Mouse (Mus musculus) forebrain, postnatal 0 days (tissue): ENCODE measurements around the gene Kctd14. TPM values are rescaled to one million over a fixed set of nuclear protein-coding genes. Genes with fewer than 3 reads are reported as not detected.

Experiments used
- ATAC-seq: fragments of 200-750 bp; cut with Nextera tagmentation; 2 replicates; pipeline ENCODE4 v1.8.0; 2017; ENCODE audit warnings: mild to moderate bottlenecking, moderate library complexity
- DNase-seq: peaks from one replicate; pipeline ENCODE4 v3.0.0-alpha.2; 2015
- H3K27ac ChIP-seq: fragments of 300-500 bp; sonication (generic); 2 replicates; pipeline ENCODE4 v1.5.1; 2014; ENCODE audit warnings: low read depth, mild to moderate bottlenecking, antibody characterized with exemption, low read length, moderate library complexity, mixed read lengths
- H3K27me3 ChIP-seq: fragments of 300-500 bp; sonication (generic); 2 replicates; pipeline ENCODE4 v1.6.1; 2014; ENCODE audit warnings: mild to moderate bottlenecking, low read length, mixed read lengths; ENCODE audit not compliant: insufficient read depth
- H3K36me3 ChIP-seq: fragments of 300-500 bp; sonication (generic); 2 replicates; pipeline ENCODE4 v1.6.1; 2014; ENCODE audit warnings: mild to moderate bottlenecking, moderate library complexity; ENCODE audit not compliant: insufficient read depth
- H3K4me1 ChIP-seq: fragments of 300-500 bp; sonication (generic); 2 replicates; pipeline ENCODE4 v1.6.1; 2014; ENCODE audit warnings: antibody characterized with exemption; ENCODE audit not compliant: insufficient read depth
- H3K4me2 ChIP-seq: fragments of 300-500 bp; sonication (generic); 2 replicates; pipeline ENCODE4 v1.6.1; 2014; ENCODE audit warnings: low read depth, mild to moderate bottlenecking, moderate library complexity
- H3K4me3 ChIP-seq: fragments of 300-500 bp; sonication (generic); 2 replicates; pipeline ENCODE4 v1.5.1; 2014; ENCODE audit warnings: low read depth, low read length, mixed read lengths
- H3K9ac ChIP-seq: fragments of 300-500 bp; sonication (generic); 2 replicates; pipeline ENCODE4 v1.6.1; 2014; ENCODE audit warnings: mild to moderate bottlenecking
- H3K9me3 ChIP-seq: fragments of 300-500 bp; sonication (generic); 2 replicates; pipeline ENCODE4 v1.6.1; 2016; ENCODE audit warnings: low read length
- CTCF ChIP-seq: sonication (generic); IDR thresholded peaks from 2 replicates; pipeline ENCODE4 v1.5.1; 2016; ENCODE audit warnings: antibody characterized with exemption, control low read depth, low read depth
- WGBS: fragments of 180-500 bp; shearing (Covaris S2); extraction: QIAGEN DNeasy Blood & Tissue Kit; methylation state at CpG from one replicate; pipeline ENCODE4 v1.1.7; 2014; 5-methylcytosine and 5-hydroxymethylcytosine counted together
- polyA plus RNA-seq: library from polyadenylated mRNA; unstranded; fragments of >200 nt; fragmentation: Nextera tagmentation; extraction: Ambion mirVana; gene quantifications from 2 replicates; pipeline ENCODE4 v1.2.1, GENCODE M21; 2015
- total RNA-seq: library from RNA; depleted of rRNA; stranded (reverse); fragments of >200 nt; gene quantifications from 2 replicates; pipeline ENCODE4 v1.2.3, GENCODE M21; 2014; rRNA removed

The Kctd14 gene
- total and polyA plus RNA-seq, 2 experiments from 2014 or later, result 0.05 to 1.8 TPM

GRCm38 (mm10) chr7:97492420-97492819 lies 41.3 kb downstream of the Kctd14 start:
- H3K4me2 ChIP-seq, result no peak overlapping the region
- DNase-seq, result no peak
- ATAC-seq, result peak; percentile 43; the same call in 1 of the 2 replicates
- no peak overlapping the region for H3K4me3 ChIP-seq
- WGBS, result 95% methylated on average over 4 of the region's 4 CpGs
- no peaks in the 10 kb centered on the region for H3K27me3 ChIP-seq
- no peaks in the 10 kb centered on the region for H3K9me3 ChIP-seq
- no peak overlapping the region for H3K27ac ChIP-seq
- no peak for TF ChIP-seq CTCF
- no peak overlapping the region for H3K9ac ChIP-seq
- peaks cover 28% of the 10 kb centered on the region for H3K36me3 ChIP-seq
- H3K4me1 ChIP-seq, result no peaks in the 10 kb centered on the region

- TF ChIP-seq CTCF, result no peak
- no peak overlapping the region for H3K4me3 ChIP-seq
Measured at GRCm38 (mm10) chr7:97495052-97495451, 43.9 kb downstream of the Kctd14 start.

DNA sequence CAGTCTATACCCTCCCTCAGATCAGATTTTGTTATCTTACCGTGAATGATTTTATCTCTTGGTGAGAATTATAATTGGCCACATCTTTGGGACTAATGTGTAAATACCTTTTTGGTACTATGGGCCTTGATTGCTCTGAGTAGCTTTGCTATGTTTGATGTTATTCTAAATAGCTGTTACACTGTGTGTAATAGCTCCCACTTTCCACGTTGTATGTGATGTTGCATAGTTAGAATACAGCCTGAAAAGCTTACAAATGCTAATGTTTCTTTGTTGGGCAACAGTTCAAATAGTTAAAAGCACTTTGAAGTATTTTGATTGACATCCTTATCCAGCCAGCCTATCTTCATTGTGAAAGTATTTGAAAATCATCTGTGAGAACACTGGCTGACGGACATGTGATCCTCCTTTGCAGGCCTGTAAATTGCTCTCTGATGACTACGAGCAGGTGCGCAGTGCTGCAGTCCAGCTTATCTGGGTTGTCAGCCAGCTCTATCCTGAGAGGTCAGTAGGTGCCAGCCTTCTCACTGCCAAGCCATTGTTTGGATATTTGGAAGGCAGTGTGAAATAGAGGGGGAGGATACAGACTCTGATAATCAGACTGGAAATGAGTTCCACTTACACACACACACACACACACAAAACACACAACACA lies 49.6 kb downstream of the Kctd14 start:
- H3K36me3 ChIP-seq, result peaks cover 8% of the 10 kb centered on the region
- TF ChIP-seq CTCF, result no peak
- no peaks in the 10 kb centered on the region for H3K4me1 ChIP-seq
- no peak overlapping the region for H3K9ac ChIP-seq
- H3K27me3 ChIP-seq, result no peaks in the 10 kb centered on the region
- DNase-seq, result peak; percentile 6
- H3K9me3 ChIP-seq, result no peaks in the 10 kb centered on the region
- H3K27ac ChIP-seq, result no peak overlapping the region
- H3K4me3 ChIP-seq, result no peak overlapping the region
- no peak overlapping the region for H3K4me2 ChIP-seq
- WGBS, result 50% methylated on average over 5 of the region's 5 CpGs
- peak; percentile 55 for ATAC-seq

More at GRCm38 (mm10) chr7:97495052-97495451, 43.9 kb downstream of the Kctd14 start:
- no peaks in the 10 kb centered on the region for H3K4me1 ChIP-seq
- H3K9me3 ChIP-seq, result no peaks in the 10 kb centered on the region
- no peak for ATAC-seq
- H3K27ac ChIP-seq, result no peak overlapping the region
- no peak for DNase-seq
- H3K36me3 ChIP-seq, result peaks cover 20% of the 10 kb centered on the region
- H3K9ac ChIP-seq, result no peak overlapping the region
- no peak overlapping the region for H3K4me2 ChIP-seq
- no peaks in the 10 kb centered on the region for H3K27me3 ChIP-seq

Other genes starting within 250 kb of the Kctd14 start
- 14.8 and 15.0 TPM in 2 replicates for gene Usp35, start 119.3 kb upstream of the Kctd14 start, total RNA-seq
- gene Usp35, start 119.3 kb upstream of the Kctd14 start, polyA plus RNA-seq, result 2.6 and 3.8 TPM in 2 replicates
- gene Kctd21, start 119.0 kb upstream of the Kctd14 start, total RNA-seq, result 3.9 and 4.9 TPM in 2 replicates
- gene Kctd21, start 119.0 kb upstream of the Kctd14 start, polyA plus RNA-seq, result 2.4 and 3.1 TPM in 2 replicates
- gene Alg8, start 79.7 kb upstream of the Kctd14 start, total RNA-seq, result 3.5 and 7.5 TPM in 2 replicates
- gene Alg8, start 79.7 kb upstream of the Kctd14 start, polyA plus RNA-seq, result 8.6 and 10.6 TPM in 2 replicates
- 384 and 445 TPM in 2 replicates for gene Ndufc2, start 51.3 kb upstream of the Kctd14 start, total RNA-seq
- 631 and 789 TPM in 2 replicates for gene Ndufc2, start 51.3 kb upstream of the Kctd14 start, polyA plus RNA-seq
- 6.7 and 11.2 TPM in 2 replicates for gene Thrsp, start 33.6 kb upstream of the Kctd14 start, total RNA-seq
- gene Thrsp, start 33.6 kb upstream of the Kctd14 start, polyA plus RNA-seq, result 8.6 and 11.7 TPM in 2 replicates
- gene Ints4, start 29.6 kb downstream of the Kctd14 start, total RNA-seq, result 30.0 and 36.0 TPM in 2 replicates
- gene Ints4, start 29.6 kb downstream of the Kctd14 start, polyA plus RNA-seq, result 25.6 and 29.0 TPM in 2 replicates
- 25.7 and 37.0 TPM in 2 replicates for gene Aamdc, start 128.2 kb downstream of the Kctd14 start, total RNA-seq
- gene Aamdc, start 128.2 kb downstream of the Kctd14 start, polyA plus RNA-seq, result 56.6 and 59.3 TPM in 2 replicates
- 19.7 and 27.8 TPM in 2 replicates for gene Rsf1, start 128.6 kb downstream of the Kctd14 start, total RNA-seq
- gene Rsf1, start 128.6 kb downstream of the Kctd14 start, polyA plus RNA-seq, result 13.7 and 22.1 TPM in 2 replicates
- 107 and 110 TPM in 2 replicates for gene Clns1a, start 245.3 kb downstream of the Kctd14 start, total RNA-seq
- gene Clns1a, start 245.3 kb downstream of the Kctd14 start, polyA plus RNA-seq, result 178 and 200 TPM in 2 replicates